Mouse (Mus musculus) thymus, adult 2 months (tissue): ENCODE data around the gene Idh3b. TPM values are rescaled to one million over a fixed set of nuclear protein-coding genes. Genes with fewer than 3 reads are reported as not detected.

Experiments used
- DNase-seq: peaks from one replicate; pipeline ENCODE4 v3.0.0; 2021
- H3K27ac ChIP-seq: fragments of 200-500 bp; 2 replicates; pipeline ENCODE4 v1.5.1; 2012; ENCODE audit warnings: low read length, control low read depth; ENCODE audit not compliant: control insufficient read depth, insufficient read depth
- H3K27me3 ChIP-seq: fragments of 200-500 bp; 2 replicates; pipeline ENCODE4 v1.6.1; 2012; ENCODE audit warnings: mild to moderate bottlenecking, low read length, moderate library complexity, mixed read lengths; ENCODE audit not compliant: control insufficient read depth, insufficient read depth
- H3K36me3 ChIP-seq: fragments of 200-500 bp; 2 replicates; pipeline ENCODE4 v1.6.1; 2012; ENCODE audit warnings: mild to moderate bottlenecking, low read length, moderate library complexity; ENCODE audit not compliant: control insufficient read depth, insufficient read depth
- H3K4me1 ChIP-seq: fragments of 200-500 bp; replicated peaks from 2 replicates; pipeline ENCODE4 v1.6.1; 2012; ENCODE audit warnings: low read length; ENCODE audit not compliant: control insufficient read depth, insufficient read depth
- H3K4me3 ChIP-seq: fragments of 200-500 bp; 2 replicates; pipeline ENCODE4 v1.5.1; 2012; ENCODE audit warnings: mild to moderate bottlenecking, low read length, control low read depth, moderate library complexity; ENCODE audit not compliant: control insufficient read depth, insufficient read depth
- CTCF ChIP-seq: fragments of 200-500 bp; IDR thresholded peaks from 2 replicates; pipeline ENCODE4 v1.5.1; 2012; ENCODE audit warnings: mild to moderate bottlenecking, control low read depth, low read length, moderate library complexity, borderline replicate concordance; ENCODE audit not compliant: control insufficient read depth, poor library complexity, insufficient read depth; ENCODE audit errors: extremely low read depth
- POLR2A ChIP-seq: fragments of 200-500 bp; IDR thresholded peaks from 2 replicates; pipeline ENCODE4 v1.6.1; 2012; ENCODE audit warnings: mild to moderate bottlenecking, low read length, control low read depth, moderate library complexity; ENCODE audit not compliant: control insufficient read depth, poor library complexity, insufficient read depth; ENCODE audit errors: extremely low read depth
- WGBS: fragments of 180-500 bp; shearing (Covaris S2); methylation state at CpG from one replicate; pipeline ENCODE4 v1.1.7; 2018; 5-methylcytosine and 5-hydroxymethylcytosine counted together
- polyA plus RNA-seq: library from polyadenylated mRNA; depleted of rRNA; stranded (reverse); fragments of >200 nt; gene quantifications from 2 replicates; pipeline ENCODE4 v1.2.3, GENCODE M21; 2012; rRNA removed

Idh3b gene
- 205 and 237 TPM in 2 replicates for polyA plus RNA-seq

GRCm38 (mm10) chr2:130283854-130284654 is at the start of gene Idh3b:
TSS of gene Idh3b (minus strand) at chr2:130284547.
- WGBS, result 2% methylated on average over 51 of the region's 51 CpGs
- TF ChIP-seq CTCF (peak; percentile 25; the same call in 1 of the 2 replicates), POLR2A (no peak)
- Histone ChIP-seq H3K36me3 (peaks cover 20% of the 10 kb centered on the region), H3K27ac (no peak within 1 kb of the TSS), H3K4me1 (peaks cover 8% of the 10 kb centered on the region), H3K4me3 (peak within 1 kb of the TSS; percentile 89), H3K27me3 (no peaks in the 10 kb centered on the region)
- peak; percentile 79 for DNase-seq

GRCm38 (mm10) chr2:130329502-130329901 is 45.2 kb upstream of the Idh3b start:
- TF ChIP-seq POLR2A (no peak), CTCF (no peak)
- H3K4me3 ChIP-seq, result no peak overlapping the region
- DNase-seq, result no peak
- no peaks in the 10 kb centered on the region for H3K36me3 ChIP-seq
- no peaks in the 10 kb centered on the region for H3K4me1 ChIP-seq
- WGBS, result 88% methylated on average over 2 of the region's 2 CpGs
- H3K27ac ChIP-seq, result no peak overlapping the region
- no peaks in the 10 kb centered on the region for H3K27me3 ChIP-seq

GRCm38 (mm10) chr2:130327057-130327456 is 42.7 kb upstream of the Idh3b start:
- no peak overlapping the region for H3K4me3 ChIP-seq
- H3K4me1 ChIP-seq, result no peaks in the 10 kb centered on the region
- WGBS, result 51% methylated on average over 1 of the region's 1 CpGs
- TF ChIP-seq CTCF (no peak), POLR2A (no peak)
- no peaks in the 10 kb centered on the region for H3K36me3 ChIP-seq
- no peak for DNase-seq
- H3K27me3 ChIP-seq, result no peaks in the 10 kb centered on the region
- H3K27ac ChIP-seq, result no peak overlapping the region

GRCm38 (mm10) chr2:130303014-130303413 is 18.7 kb upstream of the Idh3b start:
- Histone ChIP-seq H3K27me3 (no peaks in the 10 kb centered on the region; the same call in 1 of the 2 replicates), H3K36me3 (no peaks in the 10 kb centered on the region), H3K27ac (no peak overlapping the region), H3K4me3 (no peak overlapping the region), H3K4me1 (no peaks in the 10 kb centered on the region)
- 71% methylated on average over 4 of the region's 4 CpGs for WGBS
- no peak for DNase-seq
- TF ChIP-seq CTCF (no peak), POLR2A (no peak)

- TF ChIP-seq POLR2A (no peak), CTCF (no peak)
- 86% methylated on average over 9 of the region's 9 CpGs for WGBS
- H3K27me3 ChIP-seq, result peaks cover 34% of the 10 kb centered on the region; the same call in 1 of the 2 replicates
These were observed 13.2 kb upstream of the Idh3b start for GRCm38 (mm10) chr2:130297580-130297979.

GRCm38 (mm10) chr2:130296134-130296745 is 11.9 kb upstream of the Idh3b start:
- Histone ChIP-seq H3K4me3 (no peak overlapping the region), H3K27me3 (peaks cover 34% of the 10 kb centered on the region; the same call in 1 of the 2 replicates)
- 12% methylated on average over 20 of the region's 20 CpGs for WGBS

More at GRCm38 (mm10) chr2:130297580-130297979, 13.2 kb upstream of the Idh3b start:
- no peak overlapping the region for H3K27ac ChIP-seq
- H3K4me3 ChIP-seq, result no peak overlapping the region
- H3K4me1 ChIP-seq, result no peaks in the 10 kb centered on the region
- H3K36me3 ChIP-seq, result no peaks in the 10 kb centered on the region
- no peak for DNase-seq

More at GRCm38 (mm10) chr2:130296134-130296745, 11.9 kb upstream of the Idh3b start:
- no peak overlapping the region for H3K27ac ChIP-seq
- DNase-seq, result no peak
- TF ChIP-seq POLR2A, result no peak
- TF ChIP-seq CTCF, result no peak
- H3K4me1 ChIP-seq, result no peaks in the 10 kb centered on the region
- no peaks in the 10 kb centered on the region for H3K36me3 ChIP-seq
